Mouse (Mus musculus) small intestine, adult 2 months (tissue): ENCODE results near the gene Bok. TPM values are rescaled to one million over a fixed set of nuclear protein-coding genes. Genes with fewer than 3 reads are reported as not detected.

Source experiments
- H3K27ac ChIP-seq: fragments of 200-500 bp; 2 replicates; pipeline ENCODE4 v1.5.1; 2012; ENCODE audit warnings: low read depth, low read length, control low read depth, inconsistent platforms; ENCODE audit not compliant: insufficient read depth
- H3K27me3 ChIP-seq: fragments of 200-500 bp; 2 replicates; pipeline ENCODE4 v1.6.1; 2012; ENCODE audit warnings: mild to moderate bottlenecking, moderate library complexity, low read length, inconsistent platforms; ENCODE audit not compliant: control insufficient read depth, insufficient read depth
- H3K36me3 ChIP-seq: fragments of 200-500 bp; 2 replicates; pipeline ENCODE4 v1.6.1; 2012; ENCODE audit warnings: mild to moderate bottlenecking, low read length, control low read depth, inconsistent platforms; ENCODE audit not compliant: control insufficient read depth, insufficient read depth
- H3K4me1 ChIP-seq: fragments of 200-500 bp; 2 replicates; pipeline ENCODE4 v1.6.1; 2012; ENCODE audit warnings: low read length, inconsistent platforms, mixed read lengths; ENCODE audit not compliant: control insufficient read depth, insufficient read depth, insufficient read length
- H3K4me3 ChIP-seq: fragments of 200-500 bp; 2 replicates; pipeline ENCODE4 v1.5.1; 2012; ENCODE audit warnings: low read depth, mild to moderate bottlenecking, control low read depth, inconsistent platforms, low read length, moderate library complexity
- CTCF ChIP-seq: fragments of 200-500 bp; IDR thresholded peaks from 2 replicates; pipeline ENCODE4 v1.5.1; 2012; ENCODE audit warnings: low read depth, mild to moderate bottlenecking, control low read depth, inconsistent platforms, low read length, moderate library complexity, mixed read lengths; ENCODE audit not compliant: insufficient replicate concordance, insufficient read length; ENCODE audit errors: extremely low read depth
- POLR2A ChIP-seq: fragments of 200-500 bp; IDR thresholded peaks from 2 replicates; pipeline ENCODE4 v1.6.1; 2012; ENCODE audit warnings: low read depth, mild to moderate bottlenecking, control low read depth, inconsistent platforms, low read length, moderate library complexity
- WGBS: fragments of 180-500 bp; shearing (Covaris S2); methylation state at CpG from one replicate; pipeline ENCODE4 v1.1.7; 2018; 5-methylcytosine and 5-hydroxymethylcytosine counted together
- polyA plus RNA-seq: library from polyadenylated mRNA; depleted of rRNA; stranded (reverse); fragments of >200 nt; gene quantifications from 2 replicates; pipeline ENCODE4 v1.2.3, GENCODE M21; 2012

The Bok gene
- polyA plus RNA-seq, 1 experiment: 106 TPM

- TF ChIP-seq POLR2A (no peak), CTCF (no peak)
- Histone ChIP-seq H3K27ac (no peak overlapping the region), H3K4me3 (no peak overlapping the region), H3K4me1 (no peaks in the 10 kb centered on the region; the same call in 1 of the 2 replicates), H3K27me3 (no peaks in the 10 kb centered on the region), H3K36me3 (no peaks in the 10 kb centered on the region)
- WGBS: 11% methylated on average over 2 of the region's 2 CpGs
These were observed 7.1 kb upstream of the Bok start for GRCm38 (mm10) chr1:93678386-93678785.

GRCm38 (mm10) chr1:93679889-93680568 lies 5.4 kb upstream of the Bok start:
- Histone ChIP-seq H3K27me3 (no peaks in the 10 kb centered on the region), H3K4me3 (no peak overlapping the region), H3K27ac (no peak overlapping the region), H3K4me1 (no peaks in the 10 kb centered on the region; the same call in 1 of the 2 replicates), H3K36me3 (no peaks in the 10 kb centered on the region)
- TF ChIP-seq CTCF (no peak), POLR2A (no peak)
- WGBS: 70% methylated on average over 7 of the region's 7 CpGs

- H3K4me3 ChIP-seq: peak overlapping the region; percentile 63
- WGBS: 3% methylated on average over 51 of the region's 51 CpGs
- peaks cover 21% of the 10 kb centered on the region for H3K4me1 ChIP-seq
- H3K27me3 ChIP-seq: no peaks in the 10 kb centered on the region
- peak overlapping the region; percentile 37; the same call in 1 of the 2 replicates for H3K27ac ChIP-seq
- TF ChIP-seq CTCF (peak; percentile 19; the same call in 1 of the 2 replicates), POLR2A (no peak)
- no peaks in the 10 kb centered on the region for H3K36me3 ChIP-seq
These were observed 943 bp downstream of the Bok start for GRCm38 (mm10) chr1:93686245-93686960.

GRCm38 (mm10) chr1:93686961-93687320 lies 1.5 kb downstream of the Bok start:
- H3K27ac ChIP-seq: no peak overlapping the region
- H3K27me3 ChIP-seq: no peaks in the 10 kb centered on the region
- TF ChIP-seq CTCF (no peak), POLR2A (no peak)
- peak overlapping the region; percentile 63 for H3K4me3 ChIP-seq
- H3K36me3 ChIP-seq: no peaks in the 10 kb centered on the region
- peaks cover 24% of the 10 kb centered on the region for H3K4me1 ChIP-seq
- 27% methylated on average over 3 of the region's 3 CpGs for WGBS

- Histone ChIP-seq H3K36me3 (no peaks in the 10 kb centered on the region), H3K27ac (no peak overlapping the region), H3K4me1 (peaks cover 30% of the 10 kb centered on the region), H3K4me3 (no peak overlapping the region), H3K27me3 (no peaks in the 10 kb centered on the region)
- 19% methylated on average over 8 of the region's 8 CpGs for WGBS
- TF ChIP-seq CTCF (no peak), POLR2A (no peak)
These were observed 2.7 kb downstream of the Bok start for GRCm38 (mm10) chr1:93688154-93688553.

- Histone ChIP-seq H3K36me3 (no peaks in the 10 kb centered on the region), H3K27me3 (no peaks in the 10 kb centered on the region), H3K4me1 (peaks cover 42% of the 10 kb centered on the region), H3K27ac (no peak overlapping the region), H3K4me3 (no peak overlapping the region)
- WGBS: 85% methylated on average over 7 of the region's 7 CpGs
- no peak for TF ChIP-seq CTCF
- TF ChIP-seq POLR2A: no peak
These were observed 4.5 kb downstream of the Bok start for GRCm38 (mm10) chr1:93689901-93690496.

GRCm38 (mm10) chr1:93691106-93691505 lies 5.6 kb downstream of the Bok start:
- H3K36me3 ChIP-seq: peaks cover 5% of the 10 kb centered on the region; the same call in 1 of the 2 replicates
- H3K4me3 ChIP-seq: no peak overlapping the region
- H3K27ac ChIP-seq: no peak overlapping the region
- WGBS: 94% methylated on average over 8 of the region's 8 CpGs
- TF ChIP-seq CTCF: no peak
- H3K4me1 ChIP-seq: peaks cover 42% of the 10 kb centered on the region
- no peaks in the 10 kb centered on the region for H3K27me3 ChIP-seq
